Mouse (Mus musculus) natural killer cell, adult 2 months (primary cell): ENCODE data around the gene Tacc3.

Experiments
- DNase-seq, 2 experiments: peaks; one replicate each; pipeline ENCODE4 v3.0.0; 2022; ENCODE audit warnings: low spot score in 2 of 2

The Tacc3 gene

GRCm38 (mm10) chr5:33722266-33723018 is 64.5 kb downstream of the Tacc3 start:
- DNase-seq, result no peak

DNA sequence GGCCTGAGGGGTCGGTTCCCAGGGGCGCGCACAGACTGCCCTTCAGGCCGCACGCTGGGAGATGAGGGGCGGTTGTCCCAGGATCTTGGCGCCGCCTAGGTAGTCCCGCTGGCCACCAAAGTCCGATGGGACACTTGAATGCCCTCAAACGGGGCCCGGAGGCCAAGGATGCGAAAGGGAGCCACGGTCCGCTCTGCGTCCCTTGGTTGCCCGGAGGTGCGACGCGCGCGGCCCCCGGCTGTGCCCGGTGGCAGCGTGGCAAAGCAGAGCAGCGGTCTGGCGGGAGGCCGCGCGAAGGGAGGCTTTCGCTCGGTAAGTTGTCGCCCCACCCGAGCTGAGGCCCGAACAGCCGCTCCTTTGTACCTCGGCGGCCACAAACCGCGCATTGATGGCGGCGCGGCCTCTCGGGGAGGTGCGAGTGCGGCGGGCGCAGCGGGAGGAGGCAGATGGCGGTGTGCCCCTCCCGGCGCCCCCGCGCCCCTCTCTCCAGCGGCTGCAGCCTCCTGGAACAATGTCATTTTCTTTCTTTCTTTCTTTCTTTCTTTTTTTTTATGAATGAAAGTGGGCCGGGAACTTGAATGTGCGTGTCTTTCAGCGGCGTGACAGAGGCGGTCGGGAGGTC is 65.2 kb downstream of the Tacc3 start:
- DNase-seq, result peak in 1 of 2 experiments; percentile 14

GRCm38 (mm10) chr5:33723641-33724465 is 65.9 kb downstream of the Tacc3 start:
- no peak for DNase-seq

GRCm38 (mm10) chr5:33726081-33726647 is 68.2 kb downstream of the Tacc3 start:
- no peak for DNase-seq

GRCm38 (mm10) chr5:33726891-33727290 is 69.0 kb downstream of the Tacc3 start:
- no peak for DNase-seq
